Mouse (Mus musculus) stomach, postnatal 0 days (tissue): ENCODE measurements around the gene Sik3.

Source experiments
- CTCF ChIP-seq: IDR thresholded peaks from 2 replicates; pipeline ENCODE4 v1.5.1; 2016; ENCODE audit warnings: antibody characterized with exemption, low read depth, mild to moderate bottlenecking, moderate library complexity
- EP300 ChIP-seq: optimal IDR thresholded peaks from 2 replicates; pipeline ENCODE3; 2016; ENCODE audit warnings: antibody characterized with exemption

- no peak for TF ChIP-seq CTCF
- no peak for TF ChIP-seq EP300
These were observed 259.4 kb downstream of the Sik3 start for GRCm38 (mm10) chr9:46272070-46272469.
